Mouse (Mus musculus) testis, postnatal 10 days (tissue): ENCODE data around the gene Gm614.

Source experiments
- DNase-seq: peaks from one replicate; pipeline ENCODE4 v3.0.0; 2021; ENCODE audit warnings: low spot score

Gm614 gene

DNA sequence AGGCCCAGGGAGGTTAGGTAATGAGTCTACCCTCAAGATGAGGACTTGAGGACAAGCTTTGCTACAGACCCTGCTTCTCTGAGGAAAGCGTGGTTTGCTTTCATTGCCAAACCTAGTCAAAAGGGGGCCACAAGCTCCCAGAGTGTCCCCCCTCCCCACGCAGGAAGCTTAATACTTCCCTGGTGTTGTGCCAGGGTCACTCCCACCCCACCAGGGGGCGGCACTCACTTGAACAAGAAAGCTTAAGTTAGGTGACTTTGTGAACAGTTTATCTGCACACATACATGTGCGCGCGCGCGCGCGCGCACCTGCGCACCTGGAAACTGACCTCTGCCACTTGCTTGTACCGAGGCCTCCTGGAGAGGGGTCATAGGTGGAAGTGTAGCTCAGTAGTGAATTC, 7.2 kb downstream of the Gm614 start:
- DNase-seq = peak; percentile 48

DNA sequence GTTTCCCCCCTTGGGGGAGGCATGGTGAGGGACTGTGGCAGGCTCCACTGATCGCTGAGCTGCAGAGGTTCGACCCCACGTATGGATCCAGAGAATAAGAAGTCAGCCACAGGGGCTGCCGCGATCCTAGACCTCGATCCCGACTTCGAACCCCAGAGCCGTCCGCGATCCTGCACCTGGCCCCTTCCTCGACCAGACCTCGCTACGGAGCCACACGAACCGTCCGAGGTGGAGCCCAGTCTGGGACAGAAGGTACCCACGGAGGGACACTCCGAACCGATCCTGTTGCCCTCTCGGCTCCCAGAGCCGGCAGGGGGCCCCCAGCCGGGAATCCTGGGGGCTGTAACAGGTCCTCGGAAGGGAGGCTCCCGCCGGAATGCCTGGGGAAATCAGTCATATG, 9.1 kb downstream of the Gm614 start:
- no peak for DNase-seq

DNA sequence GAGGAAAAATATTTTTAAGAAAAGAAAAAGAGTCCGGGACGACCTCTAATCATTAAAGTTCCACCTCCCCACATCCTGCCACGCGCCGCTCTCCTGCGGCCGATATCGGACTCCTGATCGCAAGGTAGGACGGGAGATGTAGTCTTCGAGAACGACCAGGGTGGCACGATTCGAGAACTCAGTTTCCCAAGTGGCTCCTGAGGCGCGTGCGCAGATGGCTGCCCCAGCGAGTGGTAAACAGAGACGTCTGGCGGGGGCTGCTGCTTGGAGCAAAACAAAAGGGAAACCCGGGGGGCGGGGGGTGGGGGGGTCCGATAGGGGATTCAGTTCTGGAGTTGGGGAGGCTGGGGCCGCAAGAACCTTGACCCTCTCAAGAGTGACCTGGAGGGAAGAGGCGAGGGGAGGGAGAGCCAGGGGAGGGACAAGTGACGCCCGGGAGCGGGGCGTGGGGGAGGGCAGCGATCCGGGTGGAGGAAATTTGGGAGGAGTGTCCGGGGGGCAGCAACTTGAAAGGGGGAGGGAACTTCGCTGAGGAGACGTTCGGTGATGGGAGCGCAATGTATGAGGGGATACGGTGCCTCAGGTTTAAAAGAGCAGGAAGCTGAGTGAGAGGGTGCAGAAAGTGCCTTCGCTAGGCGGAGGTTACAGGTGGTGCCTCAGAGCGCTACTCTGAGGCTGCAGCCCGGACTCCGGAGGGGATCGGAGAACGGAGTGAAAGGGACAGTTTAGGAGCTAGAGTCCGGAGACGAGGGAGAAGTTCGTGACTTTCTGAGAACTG, 9.7 kb downstream of the Gm614 start, which contains the start of gene Foxo4:
Foxo4 (plus strand) TSS at position 577 of the 778 bp plus-strand sequence.
- peak; percentile 86 for DNase-seq

DNA sequence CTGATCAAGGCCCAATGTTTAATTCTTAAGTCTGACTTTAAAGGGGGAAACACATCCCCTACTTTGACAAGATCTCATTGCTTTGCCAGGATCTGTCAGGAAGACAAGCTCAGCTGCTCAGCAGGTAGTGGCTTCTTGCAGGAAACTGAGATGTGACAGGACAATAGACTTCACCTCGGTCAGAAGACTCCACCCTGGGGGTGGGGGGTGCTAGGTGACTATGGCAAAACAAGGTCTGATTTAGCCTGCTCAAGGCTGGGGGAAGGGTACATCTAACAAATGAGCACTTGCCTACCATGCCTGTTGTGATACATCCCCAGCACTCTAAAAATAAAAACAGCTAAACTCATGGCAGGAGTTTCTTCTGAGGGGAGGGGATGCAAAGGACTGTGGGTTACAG, 18.8 kb downstream of the Gm614 start:
- DNase-seq = no peak

DNA sequence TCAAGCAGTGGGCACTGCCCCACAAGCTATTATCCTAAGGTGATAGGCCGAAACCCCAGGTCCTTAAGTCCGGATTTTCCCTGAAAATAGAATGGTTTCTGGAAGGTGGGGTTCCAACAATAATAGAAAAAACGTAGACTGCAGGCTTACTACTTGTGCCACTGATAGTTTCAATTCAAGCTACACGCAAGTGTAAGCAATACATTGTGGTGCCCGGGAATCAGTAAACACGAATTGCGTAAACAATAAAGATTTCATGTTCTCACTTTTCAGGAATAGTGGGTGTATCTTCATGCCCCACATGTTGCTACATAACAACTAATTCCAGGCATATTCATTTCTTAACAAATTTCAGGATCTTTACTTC, 41.0 kb downstream of the Gm614 start:
- no peak for DNase-seq

DNA sequence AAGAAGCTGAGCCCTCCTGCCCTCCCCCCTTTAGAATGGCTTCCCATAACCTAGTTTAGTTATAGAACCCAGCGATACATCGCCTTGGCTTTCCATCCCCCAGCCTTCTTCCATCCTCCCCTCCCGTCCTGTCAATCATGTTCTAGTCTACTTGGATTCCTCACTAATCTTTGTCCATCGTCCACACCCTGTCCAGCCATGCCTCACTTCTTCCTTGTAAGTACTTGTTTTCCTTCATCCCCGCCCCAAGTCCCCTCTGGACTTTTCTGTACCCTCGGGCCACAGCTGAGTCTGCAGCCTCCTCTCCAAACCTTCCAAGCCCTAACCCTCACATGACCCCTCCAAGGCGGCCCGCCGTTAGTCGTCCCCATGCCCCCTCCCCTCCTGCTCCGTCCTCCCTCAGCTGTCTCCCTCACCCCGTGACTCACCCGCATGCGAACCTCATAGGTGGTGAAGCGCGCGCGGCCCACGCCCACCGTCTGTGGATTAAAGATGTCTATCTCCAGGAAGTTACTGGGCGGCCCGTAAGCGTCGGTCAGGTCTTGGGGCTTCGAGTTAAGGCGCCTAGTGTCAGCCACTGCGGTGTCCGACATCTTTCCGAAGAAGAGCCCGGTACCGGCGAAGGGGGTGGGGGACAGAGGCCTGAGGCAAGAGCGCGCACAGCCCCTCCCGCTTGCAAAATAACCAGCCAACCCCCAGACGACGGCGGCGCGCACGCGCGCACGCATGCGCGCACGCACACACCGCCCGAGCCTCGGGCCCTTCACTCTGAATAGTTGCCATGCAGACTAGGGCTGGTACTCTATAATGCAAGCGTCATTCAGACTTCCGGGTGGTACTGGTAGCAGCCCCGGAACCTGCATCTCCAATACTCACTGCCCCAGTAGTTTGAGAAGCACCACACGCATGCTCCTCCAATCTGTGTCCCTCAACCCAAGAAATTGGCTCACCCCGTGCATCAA, 41.7 kb downstream of the Gm614 start, which contains the start of gene Snx12:
Snx12 (minus strand) TSS at position 730 of the 962 bp plus-strand sequence.
- peak; percentile 85 for DNase-seq
